Mouse (Mus musculus) mesoderm, embryonic 11.5 days (tissue): Measurements from ENCODE around the gene Slc38a8.

Experiments used
- DNase-seq: peaks from one replicate; pipeline ENCODE4 v3.0.0-alpha.2; 2012; ENCODE audit warnings: low read depth, low spot score

Slc38a8 gene

DNA sequence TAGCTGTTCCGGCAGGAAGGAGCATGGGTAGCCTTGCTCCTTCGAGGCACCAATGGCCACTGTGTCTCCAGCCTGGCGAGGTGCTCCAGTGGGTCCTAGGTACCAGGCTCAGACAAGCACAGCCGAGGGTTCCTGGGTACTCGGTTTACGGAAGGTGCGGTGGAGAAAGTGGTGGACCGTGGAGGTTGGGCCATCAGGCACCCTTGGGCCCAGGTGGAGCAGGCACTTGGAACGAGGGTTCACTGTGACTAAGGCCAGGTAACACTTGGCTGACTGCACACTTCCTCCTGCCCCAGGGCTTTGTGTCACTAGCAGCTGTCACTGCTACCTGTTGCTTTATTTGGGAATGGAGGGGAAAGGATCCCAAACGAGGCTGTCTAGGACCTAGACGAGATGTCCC lies 64.0 kb downstream of the Slc38a8 start:
- DNase-seq = no peak

- no peak for DNase-seq
Observed at GRCm38 (mm10) chr8:119436933-119437332, 64.6 kb downstream of the Slc38a8 start.

DNA sequence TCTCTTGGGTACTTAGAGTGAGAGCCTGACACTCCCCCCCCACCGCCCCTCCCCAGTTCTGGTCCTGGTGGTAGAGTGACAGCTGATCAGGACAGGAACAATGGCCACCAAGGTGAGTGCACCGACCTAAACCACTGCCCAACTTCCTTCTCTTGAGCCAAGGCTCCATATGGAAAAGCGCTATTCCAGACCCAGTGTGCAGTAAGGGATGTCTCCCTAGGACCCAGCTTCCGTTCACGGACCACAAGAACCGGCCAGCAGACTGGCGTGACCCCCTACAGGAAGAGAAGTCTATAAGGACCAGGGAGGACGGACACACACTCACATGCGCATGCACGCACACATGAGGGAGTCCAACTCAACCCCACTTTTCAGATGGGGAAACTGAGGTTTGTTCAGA lies 65.2 kb downstream of the Slc38a8 start:
- no peak for DNase-seq

- DNase-seq = no peak
Observed at GRCm38 (mm10) chr8:119435527-119435926, 66.0 kb downstream of the Slc38a8 start.

GRCm38 (mm10) chr8:119434569-119434968 lies 66.9 kb downstream of the Slc38a8 start:
- no peak for DNase-seq

- DNase-seq = no peak
Observed at GRCm38 (mm10) chr8:119433582-119434174, 67.8 kb downstream of the Slc38a8 start, which contains the start of gene Osgin1. TSS of gene Osgin1 (plus strand) at chr8:119434124.

DNA sequence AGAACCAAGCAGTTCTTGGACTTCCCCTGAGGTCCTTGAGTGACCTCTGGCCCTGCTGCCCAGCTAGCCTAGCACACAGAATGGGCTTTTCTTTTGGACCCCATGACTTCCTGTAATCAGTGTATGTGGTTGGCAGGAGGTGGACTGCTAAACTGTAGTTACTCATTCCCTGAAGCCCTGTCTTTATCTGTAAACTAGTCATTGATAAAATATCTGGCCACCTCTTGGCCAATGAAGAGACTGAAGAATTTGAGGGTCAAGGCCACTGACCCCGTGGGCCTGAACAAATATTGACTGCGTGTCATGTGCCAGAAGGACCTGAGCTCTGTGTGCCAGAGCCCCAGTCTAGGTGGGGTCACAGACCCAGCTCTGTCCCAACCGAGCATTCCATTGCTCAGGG lies 69.1 kb downstream of the Slc38a8 start:
- DNase-seq = no peak

- DNase-seq = no peak
Observed at GRCm38 (mm10) chr8:119430690-119431089, 70.8 kb downstream of the Slc38a8 start.

DNA sequence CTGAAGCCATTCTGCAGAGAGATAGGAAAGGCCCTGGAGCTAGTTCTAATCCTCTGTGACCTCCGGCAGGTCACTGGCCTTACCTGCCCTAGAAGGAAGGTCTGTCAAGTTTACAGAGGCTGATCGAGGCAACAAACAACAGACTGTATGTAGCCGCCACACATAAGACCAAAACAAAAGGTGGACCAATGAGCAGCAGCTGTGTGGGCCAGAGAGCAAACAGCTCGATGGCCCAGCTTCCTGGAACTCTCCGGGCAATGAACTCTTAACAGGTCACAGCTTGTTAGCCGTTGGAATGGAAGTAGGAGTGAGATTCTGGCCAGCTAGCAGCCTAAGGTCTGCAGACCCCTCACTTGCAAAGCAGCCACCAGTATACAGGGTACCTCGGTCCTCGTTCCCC lies 71.2 kb downstream of the Slc38a8 start:
- no peak for DNase-seq
